Mouse (Mus musculus): ENCODE data around the gene Zfp668. TPM values are rescaled to one million over a fixed set of nuclear protein-coding genes. Genes with fewer than 3 reads are reported as not detected.
A peak's percentile ranks its signal among the peaks of the same experiment; 100 is the strongest.
"Not testable (repeated sequence)": the region's sequence is repeated elsewhere in the genome, so short reads cannot be mapped to it uniquely, and the experiment has no call there.

Gene Zfp668
- total RNA-seq, 2 experiments from 2014 or later = 23.3 to 26.0 TPM

GRCm38 (mm10) chr7:127858258-127858657, 18.4 kb downstream of the Zfp668 start:
- no peak for DNase-seq (ENCODE audit: extremely low spot score in 1 of 2, low spot score in 2 of 2)
- intact Hi-C loops (cut with DNase I) = no loop called here

DNA sequence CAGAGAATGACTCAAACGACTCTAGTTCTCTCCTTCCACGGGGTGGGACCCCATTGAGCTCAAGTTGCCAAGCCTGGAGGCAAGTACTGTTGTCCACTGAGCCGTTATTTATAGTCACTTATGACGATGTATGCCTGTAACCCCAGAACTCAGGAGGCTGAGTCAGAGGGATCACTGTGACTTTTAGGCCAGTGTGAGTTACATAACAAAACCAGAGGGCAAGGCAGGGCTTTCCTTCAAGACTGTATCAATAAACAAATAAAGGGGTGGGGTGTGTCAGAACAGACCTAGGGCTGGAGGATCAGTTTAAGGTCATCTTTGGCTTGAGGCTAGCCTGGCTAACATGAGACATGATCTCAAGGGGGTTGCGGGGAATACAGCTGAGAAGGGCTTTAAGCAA, 25.7 kb downstream of the Zfp668 start:
- DNase-seq (ENCODE audit: extremely low spot score in 1 of 2, low spot score in 2 of 2) = no peak
- intact Hi-C loops (cut with DNase I) = no loop called here

- DNase-seq (ENCODE audit: extremely low spot score in 1 of 2, low spot score in 2 of 2) = no peak
- intact Hi-C loops (cut with DNase I) = no loop called here
These were observed 26.4 kb downstream of the Zfp668 start for GRCm38 (mm10) chr7:127849973-127850875.

GRCm38 (mm10) chr7:127842001-127842718, 34.5 kb downstream of the Zfp668 start:
- intact Hi-C loops (cut with DNase I) = no loop called here
- peak; percentile 53 to 90 for DNase-seq (ENCODE audit: extremely low spot score in 1 of 2, low spot score in 2 of 2)

- intact Hi-C loops (cut with DNase I) = no loop called here
- peak; percentile 96 to 98 for DNase-seq (ENCODE audit: extremely low spot score in 1 of 2, low spot score in 2 of 2)
These were observed 35.2 kb downstream of the Zfp668 start for GRCm38 (mm10) chr7:127841340-127842000.

- intact Hi-C loops (cut with DNase I) = no loop called here
- peak; percentile 56 to 87 for DNase-seq (ENCODE audit: extremely low spot score in 1 of 2, low spot score in 2 of 2)
These were observed 35.7 kb downstream of the Zfp668 start for GRCm38 (mm10) chr7:127840886-127841285.

DNA sequence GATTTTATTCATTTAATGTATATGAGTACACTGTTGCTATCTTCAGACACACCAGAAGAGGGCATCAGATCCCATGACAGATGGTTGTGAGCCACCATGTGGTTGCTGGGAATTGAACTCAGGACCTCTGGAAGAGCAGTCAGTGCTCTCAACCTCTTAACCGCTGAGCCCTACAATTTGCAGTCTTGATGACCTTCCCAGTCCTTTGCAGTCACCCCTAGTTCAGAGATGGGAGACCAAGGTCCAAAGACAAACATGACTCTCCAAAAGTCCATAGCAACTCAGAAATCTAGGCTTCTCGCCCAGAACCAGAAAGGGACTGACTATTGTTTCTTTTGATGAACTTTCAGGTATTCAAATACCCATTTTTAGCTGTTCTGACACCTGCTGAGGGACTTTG, 36.6 kb downstream of the Zfp668 start:
- intact Hi-C loops (cut with DNase I) = not testable (repeated sequence)

GRCm38 (mm10) chr7:127837878-127838277, 38.8 kb downstream of the Zfp668 start:
- intact Hi-C loops (cut with DNase I); DNase-seq (ENCODE audit: extremely low spot score in 1 of 2, low spot score in 2 of 2): not testable (repeated sequence)

More for the DNA sequence above, 36.6 kb downstream of the Zfp668 start:
- not testable (repeated sequence) for DNase-seq (ENCODE audit: extremely low spot score in 1 of 2, low spot score in 2 of 2)

DNA sequence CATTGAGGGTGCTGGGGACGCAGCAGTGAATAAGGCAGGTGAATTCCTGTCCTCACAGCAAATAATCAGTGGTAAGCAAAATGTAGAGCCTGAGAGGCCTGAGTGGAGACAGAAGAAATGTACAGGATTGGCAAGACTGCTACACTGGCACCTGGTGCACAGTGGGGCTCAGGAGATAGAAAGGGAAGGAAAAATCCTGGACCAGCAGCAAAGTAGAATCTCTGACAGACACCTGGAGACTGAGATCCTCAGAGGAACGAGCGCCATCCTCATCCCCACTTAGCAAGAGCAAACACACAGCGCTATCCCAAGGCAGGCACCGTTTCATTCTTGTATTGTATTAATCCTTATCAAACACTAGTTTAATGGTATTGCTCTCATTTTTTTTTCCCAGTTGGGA, 39.2 kb downstream of the Zfp668 start:
- intact Hi-C loops (cut with DNase I) = no loop called here
- DNase-seq (ENCODE audit: extremely low spot score in 1 of 2, low spot score in 2 of 2) = no peak

DNA sequence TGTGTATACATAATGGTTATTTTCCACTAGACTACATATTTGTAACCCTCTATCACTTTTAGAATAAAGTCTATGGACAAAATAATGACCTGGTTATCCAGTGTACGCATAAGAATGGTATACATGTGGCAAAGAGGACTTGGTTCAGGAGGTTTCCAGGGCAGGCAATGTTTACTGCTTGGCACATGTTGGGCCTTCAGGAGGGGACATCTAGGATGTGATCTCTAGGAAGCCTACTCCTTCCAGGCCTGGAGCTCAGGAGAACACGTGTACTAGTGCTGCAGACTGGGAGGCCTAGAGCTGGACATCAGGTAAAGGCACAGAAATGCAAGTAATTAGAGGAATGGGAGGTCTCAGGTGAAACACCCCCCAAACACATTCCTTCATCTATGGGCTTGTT, 41.1 kb downstream of the Zfp668 start:
- DNase-seq (ENCODE audit: extremely low spot score in 1 of 2, low spot score in 2 of 2) = no peak
- intact Hi-C loops (cut with DNase I) = no loop called here

DNA sequence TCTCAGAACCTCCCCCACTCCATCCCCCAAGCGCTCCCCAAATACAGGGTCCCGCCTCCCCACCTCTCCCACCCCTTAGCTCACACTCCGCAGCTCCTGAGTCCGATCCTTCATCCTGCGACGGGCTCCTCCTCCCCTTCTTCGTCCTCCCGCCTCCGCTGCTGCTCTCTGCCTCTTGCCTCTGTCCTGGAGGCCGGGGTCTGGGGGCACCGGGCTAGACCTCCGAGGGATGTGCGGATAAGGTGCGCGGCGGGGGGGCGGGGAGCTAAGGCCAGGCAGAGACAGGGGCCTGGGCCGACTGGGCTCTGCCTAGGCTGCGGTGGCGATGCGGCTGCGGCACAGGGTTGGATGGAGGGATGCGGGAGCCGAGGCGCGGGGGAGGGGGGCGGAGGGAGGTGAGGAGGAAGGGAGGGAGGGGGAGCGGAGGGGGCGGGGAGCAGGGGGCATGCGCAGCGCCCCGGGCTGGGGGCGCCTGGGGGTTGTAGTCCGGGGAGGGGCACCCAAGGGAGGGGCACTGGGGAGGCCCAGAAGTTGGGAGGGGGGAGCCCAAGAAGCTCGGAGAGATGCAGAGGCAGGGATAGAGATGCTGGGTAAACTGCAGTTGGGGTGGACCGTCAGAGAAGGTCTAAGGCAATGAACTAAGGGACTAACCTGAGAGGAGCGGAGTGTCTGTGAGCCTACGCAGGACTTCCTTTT, 52.3 kb downstream of the Zfp668 start, which contains the start of the genes Stx4a and Stx1b:
Gene Stx4a (plus strand): TSS at position 119 of the 696 bp plus-strand sequence.
Gene Stx1b (minus strand): TSS at position 374 of the 696 bp plus-strand sequence.
- peak; percentile 52 to 90 for DNase-seq (ENCODE audit: extremely low spot score in 1 of 2, low spot score in 2 of 2)
- intact Hi-C loops (cut with DNase I) = no loop called here

DNA sequence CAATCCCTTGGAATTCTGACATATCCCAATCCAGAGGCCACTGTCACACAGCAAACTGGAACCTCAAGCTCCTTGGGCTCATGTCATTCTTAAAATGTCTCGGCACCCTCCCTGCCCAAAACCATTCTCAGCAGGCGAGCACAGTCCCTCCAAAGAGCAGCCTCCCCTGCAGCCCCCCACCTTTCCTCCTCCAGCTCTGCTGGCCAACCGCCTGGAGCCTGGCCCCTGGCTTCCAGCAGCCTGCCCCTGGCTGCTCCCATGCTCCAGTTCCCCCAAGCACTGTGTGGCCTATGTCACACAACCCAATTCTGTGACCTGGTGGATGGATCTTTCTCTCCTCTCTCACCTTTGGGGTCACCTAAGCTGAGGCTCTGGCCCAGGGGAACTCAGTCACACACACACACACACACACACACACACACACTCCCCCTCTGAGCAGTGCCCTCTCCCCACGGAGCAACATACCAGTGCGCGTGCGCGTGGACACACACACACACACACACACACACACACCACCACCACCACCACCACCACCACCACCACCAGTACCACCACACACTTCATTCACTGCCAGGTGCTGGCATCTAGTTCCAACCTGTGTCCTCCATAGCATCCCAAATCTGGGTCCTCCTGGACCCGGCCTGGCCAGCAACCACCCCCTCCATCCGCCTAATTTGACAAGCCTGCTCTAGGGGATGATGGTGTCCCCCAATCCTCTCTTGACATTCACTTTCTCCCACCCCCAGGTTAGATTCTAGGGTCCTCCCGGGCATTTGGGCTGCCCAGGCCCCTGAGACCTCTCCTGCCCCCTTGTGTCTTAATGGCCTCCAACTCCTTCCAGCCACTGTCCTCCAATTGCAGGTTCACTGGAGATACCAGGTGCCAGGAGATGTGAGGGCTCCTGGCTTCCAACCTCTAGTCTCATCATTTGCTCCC, 53.1 kb downstream of the Zfp668 start:
- DNase-seq (ENCODE audit: extremely low spot score in 1 of 2, low spot score in 2 of 2) = no peak

DNA sequence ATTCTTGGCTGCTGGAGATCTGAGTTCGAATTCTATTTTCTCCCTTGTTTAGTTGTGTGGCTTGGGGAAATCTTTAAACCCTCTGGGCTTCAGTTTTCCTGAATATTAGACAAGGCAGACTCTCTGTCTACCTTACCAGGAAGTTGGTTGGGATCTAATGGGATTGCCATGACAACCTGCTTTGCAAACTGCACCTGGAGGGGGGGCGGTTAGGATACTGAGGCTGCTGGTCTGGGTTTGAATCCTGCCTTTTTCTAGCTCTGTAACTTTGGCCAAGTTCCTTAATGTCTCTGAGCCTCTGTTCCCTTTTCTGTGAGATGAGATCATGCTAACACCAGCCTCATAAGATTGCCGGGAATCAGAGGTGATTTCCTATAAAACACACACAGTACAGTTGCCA, 54.1 kb downstream of the Zfp668 start:
- no peak for DNase-seq (ENCODE audit: extremely low spot score in 1 of 2, low spot score in 2 of 2)
- intact Hi-C loops (cut with DNase I) = no loop called here

More for the DNA sequence above, 53.1 kb downstream of the Zfp668 start:
- intact Hi-C loops (cut with DNase I) = no loop called here

DNA sequence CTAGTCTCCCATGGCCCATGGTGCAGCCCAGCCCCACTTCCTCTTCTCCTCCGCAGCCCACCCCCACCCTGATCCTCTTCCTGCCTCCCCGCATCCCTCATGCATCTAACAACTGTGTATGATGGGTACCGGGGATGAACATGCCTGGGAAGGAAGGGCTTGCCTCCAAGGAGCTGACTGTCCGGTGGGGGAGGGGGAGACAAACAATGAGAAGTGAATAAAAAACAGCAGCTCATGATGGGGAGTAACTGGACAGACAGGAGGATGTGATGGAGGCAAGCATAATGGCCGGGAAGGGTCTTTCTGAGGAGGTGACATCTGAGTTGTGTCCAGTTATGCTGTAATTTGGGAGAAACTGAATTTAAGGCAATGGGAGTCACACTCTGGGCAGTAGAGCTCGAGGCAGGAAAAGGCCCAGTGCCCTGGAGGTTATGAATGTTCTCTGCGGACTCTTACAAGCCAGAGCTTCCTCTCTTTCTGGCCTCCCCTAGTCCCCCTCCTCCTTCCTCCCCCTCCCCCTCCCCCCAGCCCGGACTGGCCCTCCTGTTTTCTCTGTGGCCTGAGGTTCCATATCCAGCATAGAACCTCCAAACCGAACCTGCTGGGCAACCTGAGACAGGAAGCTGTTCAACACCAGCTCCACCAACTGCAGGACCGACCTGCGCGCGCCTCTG, 55.7 kb downstream of the Zfp668 start:
- no peak for DNase-seq (ENCODE audit: extremely low spot score in 1 of 2, low spot score in 2 of 2)
- intact Hi-C loops (cut with DNase I) = no loop called here

- intact Hi-C loops (cut with DNase I) = no loop called here
- no peak for DNase-seq (ENCODE audit: extremely low spot score in 1 of 2, low spot score in 2 of 2)
These were observed 58.9 kb downstream of the Zfp668 start for GRCm38 (mm10) chr7:127817776-127818175.

DNA sequence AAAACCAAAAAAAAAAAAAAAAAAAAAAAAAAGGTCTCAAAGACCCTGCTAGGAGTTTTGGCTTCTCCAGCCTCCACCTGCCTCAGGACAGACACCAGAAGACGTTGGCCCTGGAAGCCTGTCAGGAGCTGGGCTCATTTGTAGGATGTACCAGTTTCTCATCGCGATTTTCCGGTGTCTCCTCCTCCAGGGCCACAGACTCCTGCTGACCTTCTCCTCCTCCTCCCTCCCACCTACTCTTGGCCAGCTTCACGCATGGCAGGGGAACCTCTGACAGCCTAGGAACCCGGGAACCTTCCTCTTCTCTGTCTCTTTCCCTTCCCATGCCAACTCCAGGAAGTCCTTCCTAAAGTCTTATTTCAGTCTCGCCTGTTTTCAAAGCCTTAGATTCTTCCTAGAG, 59.6 kb downstream of the Zfp668 start:
- intact Hi-C loops (cut with DNase I) = no loop called here

More for the DNA sequence above, 59.6 kb downstream of the Zfp668 start:
- no peak for DNase-seq (ENCODE audit: extremely low spot score in 1 of 2, low spot score in 2 of 2)
